Mouse (Mus musculus) liver, embryonic 13.5 days (tissue): ENCODE data around the gene Upk1a. TPM values are rescaled to one million over a fixed set of nuclear protein-coding genes. Genes with fewer than 3 reads are reported as not detected.

ENCODE experiments used
- ATAC-seq: fragments of 200-750 bp; cut with Nextera tagmentation; 2 replicates; pipeline ENCODE4 v1.8.0; 2017; ENCODE audit warnings: low read depth, mild to moderate bottlenecking, moderate number of reproducible peaks, moderate library complexity
- DNase-seq: peaks from one replicate; pipeline ENCODE4 v3.0.0; 2022
- H3K27ac ChIP-seq: fragments of 300-500 bp; sonication (generic); 2 replicates; pipeline ENCODE4 v1.5.1; 2015; ENCODE audit warnings: moderate library complexity, mild to moderate bottlenecking, inconsistent platforms
- H3K27me3 ChIP-seq: fragments of 300-500 bp; sonication (generic); 2 replicates; pipeline ENCODE4 v1.6.1; 2015; ENCODE audit warnings: mild to moderate bottlenecking, inconsistent platforms
- H3K36me3 ChIP-seq: fragments of 300-500 bp; sonication (generic); 2 replicates; pipeline ENCODE4 v1.6.1; 2015; ENCODE audit warnings: mild to moderate bottlenecking, inconsistent platforms
- H3K4me1 ChIP-seq: fragments of 300-500 bp; sonication (generic); replicated peaks from 2 replicates; pipeline ENCODE4 v1.6.1; 2015; ENCODE audit warnings: inconsistent platforms
- H3K4me2 ChIP-seq: fragments of 300-500 bp; sonication (generic); 2 replicates; pipeline ENCODE4 v1.6.1; 2015; ENCODE audit warnings: inconsistent platforms, mild to moderate bottlenecking, moderate library complexity
- H3K4me3 ChIP-seq: fragments of 300-500 bp; sonication (generic); replicated peaks from 2 replicates; pipeline ENCODE4 v1.5.1; 2015; ENCODE audit warnings: mild to moderate bottlenecking, inconsistent platforms
- H3K9ac ChIP-seq: fragments of 300-500 bp; sonication (generic); 2 replicates; pipeline ENCODE4 v1.6.1; 2015; ENCODE audit warnings: mild to moderate bottlenecking, inconsistent platforms
- H3K9me3 ChIP-seq: fragments of 300-500 bp; sonication (generic); replicated peaks from 2 replicates; pipeline ENCODE4 v1.6.1; 2016; ENCODE audit warnings: inconsistent platforms
- WGBS: fragments of 180-500 bp; shearing (Covaris S2); methylation state at CpG from one replicate; pipeline ENCODE4 v1.1.7; 2015; ENCODE audit not compliant: insufficient replicate concordance; 5-methylcytosine and 5-hydroxymethylcytosine counted together
- polyA plus RNA-seq: library from polyadenylated mRNA; unstranded; fragments of >200 nt; fragmentation: Nextera tagmentation; extraction: Ambion mirVana; gene quantifications from 2 replicates; pipeline ENCODE4 v1.2.1, GENCODE M21; 2015

The Upk1a gene
- polyA plus RNA-seq, 1 experiment from 2014 or later, result 0.09 TPM

- peak; percentile 22 for ATAC-seq
- no peaks in the 10 kb centered on the region for H3K9me3 ChIP-seq
- peak overlapping the region; percentile 96 for H3K4me3 ChIP-seq
- peak overlapping the region; percentile 97 for H3K4me2 ChIP-seq
- peaks cover 42% of the 10 kb centered on the region for H3K4me1 ChIP-seq
- DNase-seq, result peak; percentile 69
- 0 out of 2 replicates have a peak, but pooled peaks cover under 1% of the 10 kb centered on the region for H3K27me3 ChIP-seq
- 27% methylated on average over 40 of the region's 40 CpGs for WGBS
- H3K9ac ChIP-seq, result peak overlapping the region; percentile 99
- H3K27ac ChIP-seq, result peak overlapping the region; percentile 90
- peaks cover 25% of the 10 kb centered on the region for H3K36me3 ChIP-seq
Measured at GRCm38 (mm10) chr7:30589435-30590301, 23.0 kb downstream of the Upk1a start.

DNA sequence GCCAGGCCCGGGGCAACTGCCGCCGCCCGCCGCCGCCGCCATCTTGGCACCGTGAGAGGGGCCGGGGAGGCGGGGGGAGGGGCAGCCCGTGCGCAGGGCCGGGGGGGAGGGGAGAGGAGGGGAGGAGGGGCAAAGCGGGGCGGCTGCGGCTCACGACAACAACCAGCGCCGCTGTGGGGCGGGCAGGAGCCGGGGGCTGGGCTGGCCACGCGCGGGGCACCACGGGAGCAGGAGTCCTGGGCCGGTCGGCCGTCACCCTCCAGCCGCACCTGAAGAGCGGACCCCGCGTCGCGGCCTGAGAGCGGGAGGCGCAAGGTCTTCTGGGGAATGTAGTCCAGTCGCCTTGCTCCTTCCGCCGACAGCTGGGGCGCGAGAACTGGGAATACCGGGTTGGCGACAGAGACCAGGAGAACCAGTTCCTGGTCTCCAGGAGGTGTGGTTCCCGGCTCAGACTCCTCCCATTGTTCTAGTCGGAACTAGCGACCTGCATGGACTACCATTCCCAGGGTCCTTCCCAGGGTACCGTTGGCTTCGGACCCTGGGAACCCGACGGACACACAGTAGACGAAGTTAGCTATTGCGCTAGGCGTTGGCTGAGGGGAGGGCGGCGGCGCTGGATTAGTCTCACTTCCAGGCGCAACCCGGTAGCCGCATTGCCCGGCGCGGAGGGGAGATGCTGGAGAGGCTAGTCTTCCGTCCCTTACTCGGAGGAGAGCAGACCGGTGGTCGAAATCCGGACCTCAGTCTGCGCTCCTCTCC lies 23.8 kb downstream of the Upk1a start, which contains the start of gene Kmt2b:
TSS of gene Kmt2b (minus strand) at position 51 of the 759 bp plus-strand sequence.
- peak within 1 kb of the TSS; percentile 99 for H3K9ac ChIP-seq
- H3K4me1 ChIP-seq, result peaks cover 34% of the 10 kb centered on the region
- DNase-seq (peak; percentile 95), ATAC-seq (peak; percentile 94)
- peaks cover 33% of the 10 kb centered on the region for H3K36me3 ChIP-seq
- under 1% methylated on average over 57 of the region's 68 CpGs for WGBS
- H3K27me3 ChIP-seq, result no peaks in the 10 kb centered on the region
- peak within 1 kb of the TSS; percentile 90 for H3K27ac ChIP-seq
- peak within 1 kb of the TSS; percentile 96 for H3K4me3 ChIP-seq
- no peaks in the 10 kb centered on the region for H3K9me3 ChIP-seq
- H3K4me2 ChIP-seq, result peak within 1 kb of the TSS; percentile 97

DNA sequence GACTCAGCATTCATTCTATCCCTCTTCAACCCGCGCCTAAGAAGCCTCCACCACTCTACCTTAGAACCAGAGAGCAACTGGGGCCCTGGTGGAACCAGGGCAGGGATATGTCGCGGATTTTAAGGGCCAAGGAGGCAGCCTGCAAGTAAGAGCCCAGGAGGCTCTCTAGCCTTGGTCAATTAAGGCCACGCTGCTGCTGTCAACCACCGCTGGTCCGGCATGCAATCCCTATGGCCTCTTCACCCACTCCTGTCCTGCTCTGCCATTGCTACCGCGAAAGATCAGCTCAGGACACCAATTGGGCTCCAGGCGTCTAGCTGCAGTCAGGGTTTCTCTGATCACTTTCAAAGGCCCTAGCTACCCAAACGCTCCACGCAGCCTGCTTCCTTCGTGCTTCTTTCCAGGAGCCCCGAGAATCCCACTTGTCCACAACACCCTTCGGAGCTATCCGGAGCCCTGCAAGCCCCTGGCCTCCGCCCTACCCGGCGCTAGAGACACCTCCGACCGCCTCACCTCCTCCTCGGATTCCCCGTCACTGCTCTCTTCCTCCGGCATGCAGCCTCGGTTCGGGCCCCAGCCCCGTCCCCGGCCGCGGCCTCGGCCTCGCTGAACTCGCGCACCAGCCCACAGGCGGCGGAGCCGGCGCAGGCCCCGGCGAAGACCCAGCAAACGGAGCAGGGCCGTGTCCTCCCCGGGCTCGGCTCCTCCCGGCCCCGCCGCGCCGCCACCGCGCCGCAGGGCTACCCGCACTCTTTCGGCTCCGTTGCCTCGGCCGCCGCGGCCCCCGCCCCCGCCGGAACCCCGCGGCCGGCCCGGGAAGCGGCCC lies 24.6 kb downstream of the Upk1a start:
- Histone ChIP-seq H3K4me2 (peak overlapping the region; percentile 97), H3K4me3 (peak overlapping the region; percentile 96), H3K27ac (peak overlapping the region; percentile 90), H3K4me1 (peaks cover 27% of the 10 kb centered on the region), H3K27me3 (no peaks in the 10 kb centered on the region), H3K9me3 (no peaks in the 10 kb centered on the region), H3K9ac (peak overlapping the region; percentile 99), H3K36me3 (peaks cover 41% of the 10 kb centered on the region)
- WGBS, result under 1% methylated on average over 62 of the region's 67 CpGs
- DNase-seq (peak; percentile 48), ATAC-seq (peak; percentile 29)

- peak overlapping the region; percentile 99 for H3K9ac ChIP-seq
- no peaks in the 10 kb centered on the region for H3K27me3 ChIP-seq
- DNase-seq, result no peak
- peaks cover 56% of the 10 kb centered on the region for H3K36me3 ChIP-seq
- no peak for ATAC-seq
- H3K9me3 ChIP-seq, result no peaks in the 10 kb centered on the region
- no peak overlapping the region for H3K27ac ChIP-seq
- WGBS, result 88% methylated on average over 28 of the region's 28 CpGs
- H3K4me3 ChIP-seq, result peak overlapping the region; percentile 96
- peak overlapping the region; percentile 97 for H3K4me2 ChIP-seq
- H3K4me1 ChIP-seq, result peaks cover 27% of the 10 kb centered on the region
Measured at GRCm38 (mm10) chr7:30586455-30587020, 26.1 kb downstream of the Upk1a start.

DNA sequence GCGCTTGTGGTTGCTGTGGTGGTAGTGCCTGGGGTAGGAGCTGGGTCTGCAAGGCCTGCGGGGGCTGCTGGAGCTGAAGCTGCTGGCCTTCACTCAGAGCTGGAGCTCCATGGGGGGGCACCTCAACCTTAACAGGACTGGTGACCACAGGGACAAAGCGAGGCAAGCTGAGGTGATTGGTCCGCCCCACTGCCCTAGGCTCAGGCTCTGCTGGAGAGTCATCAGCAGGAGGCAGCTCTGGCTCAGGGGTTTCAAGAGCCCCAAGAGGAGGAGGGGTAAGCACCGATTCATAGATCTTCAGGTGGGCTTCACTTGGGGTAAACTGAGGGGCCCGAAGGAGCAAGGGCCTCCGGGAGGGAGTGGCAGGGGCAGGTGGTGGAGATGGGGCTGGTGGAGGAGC lies 27.5 kb downstream of the Upk1a start:
- peaks cover 70% of the 10 kb centered on the region for H3K36me3 ChIP-seq

DNA sequence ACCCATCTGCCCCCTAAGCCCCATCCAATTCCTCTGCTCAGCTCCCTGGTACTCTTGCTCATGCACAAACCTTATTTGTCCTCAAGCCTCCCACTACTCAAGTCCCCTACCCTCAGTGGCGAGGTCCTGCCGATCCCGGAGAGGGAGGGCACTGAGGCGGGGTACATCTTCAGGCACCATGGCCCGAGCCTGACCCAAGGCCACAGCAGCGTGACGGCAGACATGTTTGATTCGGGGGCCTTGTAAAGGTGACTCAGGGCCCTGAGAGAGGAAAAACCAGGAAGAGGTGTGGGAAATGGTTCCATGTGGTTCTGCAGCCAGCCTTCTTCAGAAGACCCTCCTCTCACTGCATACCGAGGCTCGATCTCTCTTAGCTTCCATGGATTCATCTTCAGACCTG lies 28.3 kb downstream of the Upk1a start:
- no peaks in the 10 kb centered on the region for H3K9me3 ChIP-seq
- no peaks in the 10 kb centered on the region for H3K27me3 ChIP-seq
- DNase-seq (no peak), ATAC-seq (no peak)
- peaks cover 78% of the 10 kb centered on the region for H3K36me3 ChIP-seq
- no peak overlapping the region for H3K27ac ChIP-seq
- 92% methylated on average over 10 of the region's 10 CpGs for WGBS
- H3K4me2 ChIP-seq, result no peak overlapping the region
- H3K4me1 ChIP-seq, result peaks cover 17% of the 10 kb centered on the region
- no peak overlapping the region for H3K9ac ChIP-seq
- H3K4me3 ChIP-seq, result no peak overlapping the region

More for the DNA sequence above, 27.5 kb downstream of the Upk1a start:
- ATAC-seq, result no peak
- no peak for DNase-seq
- no peak overlapping the region for H3K9ac ChIP-seq
- H3K27ac ChIP-seq, result no peak overlapping the region
- H3K4me3 ChIP-seq, result no peak overlapping the region
- peaks cover 25% of the 10 kb centered on the region for H3K4me1 ChIP-seq
- H3K4me2 ChIP-seq, result no peak overlapping the region
- WGBS, result 87% methylated on average over 7 of the region's 7 CpGs
- H3K9me3 ChIP-seq, result no peaks in the 10 kb centered on the region
- H3K27me3 ChIP-seq, result no peaks in the 10 kb centered on the region

DNA sequence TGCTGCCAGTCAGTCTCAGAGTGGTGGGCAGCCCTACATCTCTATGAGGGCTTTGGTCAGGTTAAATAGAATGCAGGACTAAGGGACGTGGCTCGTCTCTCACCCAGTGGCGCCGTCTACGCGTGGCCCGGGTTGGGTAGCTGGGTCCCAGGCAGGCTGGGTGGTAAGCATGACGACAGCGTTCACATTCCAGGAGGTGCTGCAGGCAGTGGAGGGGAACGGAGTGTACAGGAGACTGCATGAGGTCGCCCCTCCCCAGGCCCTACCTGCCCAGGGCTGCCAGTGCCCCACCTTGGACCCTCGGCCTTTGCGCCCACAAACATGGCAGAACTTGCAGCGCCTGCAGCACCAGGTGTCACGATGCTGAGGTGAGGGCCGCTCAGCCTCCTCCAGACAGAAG lies 31.1 kb downstream of the Upk1a start:
- Histone ChIP-seq H3K4me1 (peaks cover 3% of the 10 kb centered on the region), H3K27me3 (no peaks in the 10 kb centered on the region), H3K4me3 (no peak overlapping the region), H3K9me3 (no peaks in the 10 kb centered on the region), H3K9ac (no peak overlapping the region), H3K36me3 (peaks cover 100% of the 10 kb centered on the region), H3K27ac (no peak overlapping the region), H3K4me2 (no peak overlapping the region)
- WGBS, result 94% methylated on average over 16 of the region's 16 CpGs
- DNase-seq, result no peak
- ATAC-seq, result no peak

DNA sequence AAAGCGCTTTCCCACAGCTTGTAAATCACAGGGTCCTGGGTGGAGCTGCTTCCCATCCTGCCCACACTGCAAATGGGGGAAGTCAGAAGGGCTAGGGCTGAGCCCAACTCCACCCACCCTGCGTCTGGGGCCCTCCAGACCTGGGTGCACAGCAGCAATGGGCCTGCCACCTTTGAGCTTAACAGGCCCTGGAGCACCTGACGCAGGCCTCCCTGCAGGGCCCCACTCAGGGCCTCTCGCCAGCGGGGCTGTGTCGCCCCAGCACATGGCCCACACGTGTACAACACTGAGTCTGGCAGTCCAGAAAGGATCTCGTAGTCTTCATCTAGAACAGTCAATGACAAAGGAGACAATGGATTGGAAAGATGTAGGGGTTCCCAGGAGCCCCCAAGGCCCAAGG lies 32.7 kb downstream of the Upk1a start:
- Histone ChIP-seq H3K4me1 (no peaks in the 10 kb centered on the region), H3K9ac (no peak overlapping the region), H3K36me3 (peaks cover 100% of the 10 kb centered on the region), H3K4me2 (no peak overlapping the region), H3K27ac (no peak overlapping the region), H3K27me3 (no peaks in the 10 kb centered on the region), H3K9me3 (no peaks in the 10 kb centered on the region), H3K4me3 (no peak overlapping the region)
- DNase-seq (no peak), ATAC-seq (no peak)
- WGBS, result 78% methylated on average over 8 of the region's 8 CpGs

DNA sequence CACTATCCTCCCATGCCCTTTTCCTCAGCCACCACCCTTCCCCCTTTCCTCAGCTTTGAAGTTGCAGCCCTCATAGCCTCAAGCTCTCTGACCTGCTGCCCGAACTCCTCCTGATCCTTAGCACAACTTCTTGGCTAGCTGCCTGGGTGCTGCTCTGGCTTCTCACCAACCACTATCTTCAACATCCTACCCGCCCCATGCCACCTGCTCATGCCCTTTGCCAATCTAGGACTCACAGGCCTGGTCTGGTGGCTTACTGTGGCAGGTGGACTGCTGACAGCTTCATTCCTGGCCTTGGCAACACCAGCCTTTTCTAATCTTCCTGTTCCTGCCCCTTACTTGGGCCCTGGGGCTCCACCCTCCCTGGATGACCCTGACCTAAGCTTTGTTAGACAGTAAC lies 39.7 kb downstream of the Upk1a start:
- WGBS, result 68% methylated on average over 2 of the region's 2 CpGs
- no peaks in the 10 kb centered on the region for H3K27me3 ChIP-seq
- H3K36me3 ChIP-seq, result peaks cover 97% of the 10 kb centered on the region
- H3K27ac ChIP-seq, result no peak overlapping the region
- peak overlapping the region; percentile 26; the same call in 1 of the 2 replicates for H3K9ac ChIP-seq
- DNase-seq, result no peak
- H3K4me2 ChIP-seq, result no peak overlapping the region
- no peaks in the 10 kb centered on the region for H3K9me3 ChIP-seq
- ATAC-seq, result no peak
- peaks cover 20% of the 10 kb centered on the region for H3K4me1 ChIP-seq
- H3K4me3 ChIP-seq, result no peak overlapping the region

GRCm38 (mm10) chr7:30572389-30572788 lies 40.3 kb downstream of the Upk1a start:
- no peaks in the 10 kb centered on the region for H3K27me3 ChIP-seq
- 53% methylated on average over 5 of the region's 5 CpGs for WGBS
- ATAC-seq, result peak; percentile 32

More at GRCm38 (mm10) chr7:30572389-30572788, 40.3 kb downstream of the Upk1a start:
- Histone ChIP-seq H3K4me3 (no peak overlapping the region), H3K4me1 (peaks cover 20% of the 10 kb centered on the region), H3K4me2 (no peak overlapping the region), H3K9ac (no peak overlapping the region), H3K27ac (no peak overlapping the region), H3K36me3 (peaks cover 95% of the 10 kb centered on the region), H3K9me3 (no peaks in the 10 kb centered on the region)
- DNase-seq, result no peak
